Mouse (Mus musculus) kidney, postnatal 14 days (tissue): ENCODE data around the gene Gpat2.

Source experiments
- DNase-seq: peaks from one replicate; pipeline ENCODE4 v3.0.0; 2022; ENCODE audit warnings: mixed read lengths

Gpat2 gene

DNA sequence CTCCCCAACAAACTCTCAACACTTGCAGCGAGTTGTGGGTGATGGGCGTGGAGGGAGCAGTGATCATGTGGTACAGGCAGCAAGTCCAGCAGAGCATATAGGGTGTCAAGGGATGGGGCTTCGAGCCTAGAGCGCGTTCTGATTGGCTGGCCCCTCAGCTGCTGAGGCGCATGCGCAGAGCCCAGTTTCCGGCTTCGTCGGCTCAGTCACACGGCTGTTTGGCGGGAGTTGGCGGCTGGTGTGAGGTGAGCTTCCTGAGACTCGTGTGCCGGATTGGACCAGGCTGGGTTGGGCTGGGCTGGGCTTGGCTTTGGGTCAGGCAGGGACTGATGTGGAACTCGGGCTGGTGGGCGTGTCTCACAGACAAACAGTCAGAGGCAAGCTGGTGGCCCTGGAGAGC is at the start of gene Gpat2:
Gene Gpat2 (plus strand): TSS at position 223 of the 400 bp plus-strand sequence.
- no peak for DNase-seq

DNA sequence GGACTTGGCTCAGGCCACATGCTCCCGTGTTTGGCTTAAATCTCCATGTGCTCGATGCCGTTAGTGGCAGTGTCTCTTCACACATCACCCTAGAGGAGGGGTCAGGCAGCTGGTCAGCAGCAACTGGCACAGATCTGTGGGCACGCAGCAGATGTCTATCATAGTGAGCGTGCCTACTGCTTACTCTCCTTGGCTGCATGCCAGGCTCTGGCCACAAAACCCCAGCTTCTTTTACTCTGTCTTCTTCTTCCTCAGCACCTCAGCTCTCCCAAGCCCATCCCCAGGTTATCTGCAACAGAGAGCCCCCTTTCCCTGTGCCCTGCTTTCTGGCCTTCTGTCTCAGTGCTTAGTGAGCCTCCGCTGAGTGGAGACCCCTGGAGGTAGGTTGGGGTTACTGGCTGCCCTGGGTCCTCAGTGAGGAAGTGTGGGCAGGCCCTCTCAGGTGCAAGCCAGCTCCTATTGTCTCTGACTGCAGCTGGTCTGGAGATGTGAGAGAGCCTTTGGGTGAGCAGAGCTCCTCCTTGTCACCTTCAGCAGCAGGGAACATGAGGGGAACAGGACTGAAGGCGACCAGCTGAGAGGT is 49.1 kb upstream of the Gpat2 start:
- no peak for DNase-seq

DNA sequence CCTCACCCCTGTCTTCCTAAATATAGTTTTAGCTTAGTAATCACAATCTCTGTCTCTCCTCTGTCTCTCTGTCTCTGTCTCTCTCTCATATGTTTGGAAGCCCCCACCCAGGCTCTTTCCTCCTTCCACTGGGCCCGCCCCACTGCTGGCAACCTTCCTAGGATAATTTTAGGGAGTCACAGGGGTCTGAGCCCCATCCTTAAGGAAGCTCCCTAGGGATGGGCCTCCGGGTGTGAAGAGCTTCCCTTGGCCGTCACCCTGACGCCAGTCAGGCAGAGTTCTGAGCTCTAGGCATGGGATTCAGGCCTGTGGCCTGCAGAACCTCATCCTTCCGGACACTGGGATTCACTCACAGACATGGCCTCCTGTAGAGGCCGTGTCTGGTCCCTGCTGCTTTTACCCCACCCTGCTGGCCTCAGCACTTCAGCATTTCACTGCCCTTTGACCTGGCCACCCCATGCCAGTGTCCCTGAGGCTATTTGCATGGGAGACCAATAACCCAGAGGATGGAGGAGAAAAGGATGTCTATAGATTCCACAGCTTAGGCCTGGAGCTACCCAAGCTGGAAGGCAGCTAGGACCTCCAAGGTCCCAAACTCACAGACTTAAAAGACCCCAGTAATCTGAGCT is 48.5 kb upstream of the Gpat2 start:
- DNase-seq, result peak; percentile 45

DNA sequence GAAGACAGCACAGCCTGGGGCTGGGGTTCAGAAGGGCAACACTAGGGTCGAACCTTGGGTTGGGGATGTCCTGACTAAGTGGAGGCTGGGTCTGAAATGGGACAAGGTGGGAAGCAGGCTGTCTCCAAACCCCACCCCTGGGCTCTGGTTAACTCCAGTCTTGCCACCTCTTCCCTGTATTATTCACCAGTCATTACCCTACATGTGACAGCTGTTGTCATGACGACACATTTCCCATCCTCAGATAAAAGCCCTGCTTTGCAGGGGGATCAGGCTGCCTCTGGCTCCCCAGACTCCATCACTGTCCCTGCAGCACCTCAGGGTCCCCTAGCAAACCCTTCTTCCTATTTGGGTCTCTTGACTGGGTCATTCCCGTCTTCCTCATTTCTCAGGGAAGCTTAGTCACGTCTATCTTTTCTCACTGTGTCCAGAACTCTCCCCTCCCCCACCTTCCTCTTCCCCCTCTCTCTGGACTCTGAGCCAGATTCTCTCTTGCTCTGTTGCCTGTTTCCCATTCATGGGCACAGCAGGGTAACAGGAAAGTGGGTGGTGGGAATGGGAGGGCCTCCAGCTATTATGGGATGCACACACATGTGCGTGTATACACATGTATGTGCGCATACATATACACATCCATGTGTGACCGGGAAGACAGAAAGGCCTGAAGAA is 46.9 kb upstream of the Gpat2 start:
- no peak for DNase-seq

DNA sequence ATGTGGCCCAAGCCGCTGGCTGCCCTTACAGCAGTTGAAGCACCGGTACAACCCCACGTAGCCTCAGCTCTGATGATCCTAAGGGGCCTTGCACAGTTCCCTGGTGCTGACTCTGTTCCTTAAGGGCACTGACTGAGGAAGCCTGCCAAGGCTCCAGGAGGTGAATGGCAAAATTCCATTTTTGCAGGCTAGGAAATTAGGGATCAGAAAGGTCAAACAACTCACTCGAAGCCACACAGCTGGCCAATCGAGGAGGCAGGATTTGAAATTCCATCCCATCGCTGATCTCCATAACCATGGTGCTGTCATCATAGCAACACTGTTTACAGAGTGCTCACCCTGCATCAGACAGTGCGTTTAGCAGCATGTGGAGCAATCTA is 46.4 kb upstream of the Gpat2 start:
- DNase-seq, result peak; percentile 82

DNA sequence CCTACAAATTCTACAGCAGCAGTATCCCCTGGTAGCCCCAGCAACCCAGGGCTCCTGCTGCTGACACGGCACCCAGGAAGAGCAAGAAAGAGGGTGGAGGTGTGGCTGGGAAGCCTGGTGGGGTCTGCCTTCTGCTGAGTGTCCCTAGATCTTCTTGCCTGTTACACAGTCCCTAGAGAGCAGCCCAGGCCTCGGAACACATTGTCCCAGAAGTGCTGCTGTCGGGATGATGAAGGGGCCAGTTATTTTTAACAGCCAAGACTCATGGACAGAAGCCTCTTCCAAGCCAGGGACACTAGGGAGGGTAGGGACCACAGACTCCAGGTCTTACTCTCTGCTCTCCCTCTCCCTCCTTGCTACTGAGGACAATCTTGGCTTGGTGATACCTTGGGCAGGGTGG is 45.7 kb upstream of the Gpat2 start:
- DNase-seq, result peak; percentile 68

DNA sequence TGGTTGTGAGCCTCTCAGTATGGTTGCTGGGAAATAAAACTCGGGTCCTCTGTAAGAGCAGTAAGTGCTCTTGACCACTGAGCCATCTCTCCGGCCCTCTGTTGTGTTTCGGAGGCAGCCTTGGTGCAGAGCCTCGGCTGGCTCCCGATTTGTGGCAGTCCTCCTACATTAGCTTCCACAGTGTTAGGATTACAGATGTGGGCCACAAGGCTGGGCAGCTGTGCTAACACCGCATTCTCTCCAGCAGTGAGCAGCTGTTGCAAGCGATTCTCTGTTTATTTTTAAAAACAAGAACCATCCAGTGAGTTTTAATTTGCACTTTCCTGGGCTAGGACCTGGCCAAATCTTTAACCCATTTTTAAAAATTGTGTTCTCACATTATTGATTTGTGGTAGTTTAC is 41.1 kb upstream of the Gpat2 start:
- DNase-seq, result no peak

DNA sequence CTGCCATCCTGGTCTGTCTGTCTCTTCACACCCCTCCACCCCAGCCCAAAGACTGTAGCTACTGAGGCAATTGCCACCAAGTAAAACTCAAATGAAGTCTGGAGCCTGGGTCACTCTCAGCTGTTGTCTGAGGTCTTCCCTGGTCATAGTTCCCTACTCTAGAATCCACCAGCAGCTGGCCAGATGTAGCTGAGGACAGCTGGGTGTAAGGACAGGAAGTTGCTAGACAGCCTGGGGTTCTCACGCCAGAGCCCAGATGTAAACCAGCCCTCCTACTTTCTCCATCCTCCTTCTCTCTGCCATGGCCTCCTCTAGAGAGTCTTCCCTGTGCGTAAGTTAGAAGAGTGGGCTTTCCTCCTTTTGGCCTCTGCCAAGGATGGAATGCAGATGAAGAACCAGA is 37.5 kb upstream of the Gpat2 start:
- DNase-seq, result peak; percentile 43

DNA sequence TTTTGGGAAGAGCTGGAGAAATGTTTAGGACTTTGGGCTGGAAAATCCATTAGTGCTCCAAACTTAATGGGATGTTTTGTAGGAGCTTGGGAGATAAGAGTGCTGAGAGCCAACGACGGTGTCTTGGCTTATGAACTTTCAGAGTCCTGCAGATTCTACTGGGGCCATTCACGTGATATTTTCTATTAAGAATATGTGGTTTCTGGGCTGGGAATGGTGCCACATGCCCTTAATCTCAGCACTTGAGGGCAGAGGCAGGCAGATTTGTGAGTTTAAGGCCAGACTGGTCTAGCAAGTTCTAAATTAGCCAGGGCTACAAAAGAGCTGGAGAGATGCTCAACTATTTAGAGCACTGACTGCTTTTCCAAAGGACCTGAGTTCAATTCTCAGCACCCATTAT is 34.6 kb upstream of the Gpat2 start:
- peak; percentile 39 for DNase-seq

DNA sequence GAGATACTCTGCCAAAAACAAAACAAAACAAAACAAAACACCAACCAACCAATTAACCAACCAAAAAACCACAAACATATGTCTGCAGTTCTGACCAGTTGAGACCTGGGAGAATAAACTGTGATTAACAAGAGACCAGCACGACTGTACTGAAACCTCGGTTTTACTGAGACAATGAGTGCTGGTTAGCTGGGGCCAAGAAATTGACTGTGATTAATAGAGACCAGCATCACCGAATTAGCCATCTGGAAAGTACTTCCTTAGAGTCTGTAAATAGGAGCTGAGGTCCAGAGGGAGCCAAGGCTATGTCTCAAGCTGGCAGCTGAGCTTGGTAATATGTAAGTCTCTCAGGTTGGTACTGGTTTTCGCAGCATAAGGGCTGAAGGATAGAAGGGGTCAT is 34.2 kb upstream of the Gpat2 start:
- DNase-seq, result no peak

DNA sequence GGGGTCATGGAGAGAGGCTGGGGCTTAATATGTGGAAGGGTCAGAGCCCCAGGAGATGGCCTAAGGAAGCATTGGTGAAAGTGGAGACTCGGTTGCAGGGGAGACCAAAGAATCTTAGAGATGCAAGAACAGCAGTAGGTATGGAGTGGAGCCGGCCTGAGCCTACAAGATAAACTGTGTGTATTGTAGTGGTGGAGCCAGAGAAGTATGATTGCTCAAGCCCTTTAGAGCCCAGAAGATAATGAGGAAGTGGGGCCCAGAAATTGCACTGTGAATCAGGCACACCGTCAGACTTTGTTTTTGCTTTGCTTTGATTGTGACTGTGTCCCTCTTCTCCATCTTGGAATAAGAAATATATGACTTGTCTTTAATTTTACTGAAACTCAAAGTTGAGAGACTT is 33.7 kb upstream of the Gpat2 start:
- no peak for DNase-seq

DNA sequence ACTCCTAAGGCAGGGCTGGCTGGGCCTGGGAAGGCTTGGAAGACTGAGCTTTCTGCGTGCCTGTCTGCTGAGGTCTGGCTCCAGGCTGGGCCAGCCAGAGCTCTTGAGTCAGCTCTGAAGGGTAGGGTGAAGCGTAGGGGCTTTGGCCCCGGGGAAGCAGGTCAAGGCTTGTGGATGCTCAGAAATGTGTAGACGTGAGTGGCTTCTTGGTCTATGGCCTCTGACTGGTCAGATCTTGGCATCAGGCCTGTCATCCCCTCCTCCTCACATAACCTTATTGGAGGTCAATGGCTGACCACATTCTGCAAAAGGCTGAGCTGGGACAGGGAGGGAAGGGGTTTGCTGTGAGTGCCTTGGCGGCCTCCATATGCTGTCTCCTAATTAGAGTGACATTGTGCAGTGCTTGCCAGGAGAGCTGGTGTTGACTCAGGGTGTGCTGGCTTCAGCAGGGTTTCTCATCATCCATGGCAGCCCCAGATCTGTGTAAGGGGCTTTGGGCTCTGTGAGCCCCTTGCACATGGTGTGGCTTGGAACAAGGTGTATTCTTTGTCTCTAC is 30.3 kb upstream of the Gpat2 start:
- peak; percentile 51 for DNase-seq

DNA sequence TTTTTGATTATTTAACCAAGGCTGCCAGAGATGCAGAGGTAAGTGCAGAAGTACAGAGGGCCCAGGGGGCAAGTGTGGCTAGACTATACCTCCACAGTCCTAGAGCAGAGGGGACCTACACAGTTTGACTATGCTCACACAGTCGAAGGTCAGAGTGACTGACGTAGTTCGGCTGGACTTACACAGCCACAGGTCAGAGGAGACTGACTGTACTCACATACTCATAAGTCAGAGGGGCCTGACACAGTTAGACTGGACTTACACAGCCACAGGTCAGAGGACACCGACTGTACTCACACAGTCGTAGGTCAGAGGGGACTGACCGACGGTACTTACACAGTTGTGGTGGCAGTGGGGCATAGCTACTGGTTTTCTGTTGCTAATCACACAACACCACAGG is 26.3 kb upstream of the Gpat2 start:
- peak; percentile 12 for DNase-seq

DNA sequence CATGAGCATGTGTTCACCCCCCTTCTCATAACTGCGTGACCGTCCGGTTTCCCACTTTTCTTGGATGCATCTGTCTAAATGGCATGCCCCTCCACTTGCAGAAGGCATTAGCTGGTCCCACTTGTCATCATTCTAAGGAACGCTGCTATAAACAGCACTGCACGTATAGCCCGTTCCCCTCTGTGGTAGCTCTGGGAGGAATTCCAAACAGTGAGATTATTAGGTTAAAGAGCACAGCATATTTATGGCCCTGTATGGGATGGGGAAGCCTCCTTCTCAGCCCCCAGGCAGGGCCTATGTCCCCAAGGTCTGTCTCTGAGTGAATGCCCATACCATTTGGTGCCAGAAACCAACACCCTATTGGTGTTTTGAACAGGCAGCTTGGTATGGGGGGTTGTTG is 13.9 kb upstream of the Gpat2 start:
- no peak for DNase-seq

DNA sequence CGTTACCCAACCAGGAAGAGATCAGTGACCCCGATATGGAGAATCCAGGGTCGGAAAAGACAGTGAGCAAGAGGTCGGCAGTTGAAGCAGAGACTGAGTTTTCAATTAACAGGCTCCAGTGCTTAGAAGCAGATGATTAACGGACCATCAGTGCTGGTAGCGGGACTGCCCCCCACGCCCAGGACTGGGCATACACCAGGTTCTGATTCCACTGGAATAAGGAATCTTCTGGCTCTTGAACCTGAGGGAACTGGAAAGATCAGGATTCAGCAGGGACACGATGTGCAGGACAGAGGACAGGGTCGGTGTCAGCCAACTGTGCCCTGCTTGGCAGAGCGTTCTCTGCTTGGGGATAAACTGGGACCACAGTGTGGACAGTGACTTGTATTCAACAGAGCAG is 9.2 kb upstream of the Gpat2 start:
- DNase-seq, result peak; percentile 90

DNA sequence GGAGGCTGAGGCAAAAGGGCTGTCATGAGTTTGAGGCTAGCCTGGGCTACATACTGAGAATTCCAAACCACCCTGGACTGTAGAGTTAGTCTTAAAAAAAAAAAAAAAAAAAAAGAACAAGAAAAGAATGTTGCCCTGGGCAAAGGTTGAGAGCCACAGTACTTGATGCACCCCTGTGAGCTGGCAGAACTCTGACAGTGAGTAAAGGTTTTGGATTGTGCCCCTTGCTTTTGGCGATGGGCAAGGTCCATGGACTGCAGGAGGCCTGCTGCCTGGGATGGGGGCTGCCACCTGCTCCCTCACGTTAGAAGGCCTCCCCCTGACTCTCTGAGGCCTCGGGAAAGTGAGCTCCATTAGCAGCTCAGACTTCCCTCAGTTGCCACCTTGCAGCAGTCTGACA is 8.3 kb upstream of the Gpat2 start:
- DNase-seq, result peak; percentile 82

DNA sequence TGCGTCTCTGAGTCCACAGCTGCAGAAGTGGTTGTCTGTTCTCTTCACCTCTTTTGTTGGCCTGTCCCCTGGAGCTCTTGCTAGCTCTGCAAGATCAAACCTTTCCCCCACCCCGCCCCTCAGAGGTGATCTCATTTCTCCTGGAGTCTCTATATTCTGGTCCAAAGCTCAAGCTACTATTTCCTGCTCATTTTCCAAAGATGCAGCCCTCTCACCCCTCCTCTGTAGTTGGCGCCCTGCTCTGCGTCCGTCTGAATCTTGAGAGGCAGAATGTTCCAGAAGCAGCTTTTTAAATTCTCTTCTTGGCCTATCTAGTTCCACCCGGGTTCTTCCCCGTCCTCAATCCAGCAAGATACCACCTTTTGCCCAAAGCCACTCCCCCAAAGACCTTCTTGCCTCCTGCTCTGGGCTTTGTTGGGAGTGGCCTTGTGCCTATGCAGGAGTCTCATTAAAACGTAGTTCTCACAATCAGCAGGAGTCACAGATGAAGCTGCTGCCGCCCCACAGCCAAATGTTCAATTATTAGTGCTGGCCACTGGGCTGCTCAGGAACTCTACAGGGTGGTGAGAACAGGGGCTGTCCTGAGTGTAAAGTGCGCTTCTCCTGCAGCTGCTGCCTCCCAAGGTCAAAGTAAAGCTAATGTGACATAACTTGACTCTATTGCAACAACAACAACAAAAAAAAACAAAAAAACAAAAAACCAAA is 6.6 kb upstream of the Gpat2 start:
- peak; percentile 67 for DNase-seq

DNA sequence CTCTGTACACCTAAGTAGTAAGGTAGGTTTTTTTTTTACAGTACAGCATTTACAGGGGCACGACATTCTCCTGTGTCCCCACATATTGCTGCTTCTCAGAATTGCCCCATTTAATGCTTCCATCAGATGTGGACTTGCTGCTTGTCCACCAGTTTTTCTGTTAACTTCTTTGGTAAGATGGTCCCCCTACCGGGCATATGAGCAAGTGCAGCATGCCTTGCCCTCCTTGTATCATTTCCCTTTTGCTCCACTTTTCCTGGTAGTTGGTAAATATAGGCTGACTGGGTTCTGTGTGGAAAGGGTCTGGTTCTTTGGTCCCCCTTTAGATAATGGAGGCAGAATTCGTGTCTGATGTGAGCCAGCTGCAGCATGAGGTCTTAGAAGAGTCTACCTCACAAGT is 5.2 kb downstream of the Gpat2 start:
- DNase-seq, result peak; percentile 73

DNA sequence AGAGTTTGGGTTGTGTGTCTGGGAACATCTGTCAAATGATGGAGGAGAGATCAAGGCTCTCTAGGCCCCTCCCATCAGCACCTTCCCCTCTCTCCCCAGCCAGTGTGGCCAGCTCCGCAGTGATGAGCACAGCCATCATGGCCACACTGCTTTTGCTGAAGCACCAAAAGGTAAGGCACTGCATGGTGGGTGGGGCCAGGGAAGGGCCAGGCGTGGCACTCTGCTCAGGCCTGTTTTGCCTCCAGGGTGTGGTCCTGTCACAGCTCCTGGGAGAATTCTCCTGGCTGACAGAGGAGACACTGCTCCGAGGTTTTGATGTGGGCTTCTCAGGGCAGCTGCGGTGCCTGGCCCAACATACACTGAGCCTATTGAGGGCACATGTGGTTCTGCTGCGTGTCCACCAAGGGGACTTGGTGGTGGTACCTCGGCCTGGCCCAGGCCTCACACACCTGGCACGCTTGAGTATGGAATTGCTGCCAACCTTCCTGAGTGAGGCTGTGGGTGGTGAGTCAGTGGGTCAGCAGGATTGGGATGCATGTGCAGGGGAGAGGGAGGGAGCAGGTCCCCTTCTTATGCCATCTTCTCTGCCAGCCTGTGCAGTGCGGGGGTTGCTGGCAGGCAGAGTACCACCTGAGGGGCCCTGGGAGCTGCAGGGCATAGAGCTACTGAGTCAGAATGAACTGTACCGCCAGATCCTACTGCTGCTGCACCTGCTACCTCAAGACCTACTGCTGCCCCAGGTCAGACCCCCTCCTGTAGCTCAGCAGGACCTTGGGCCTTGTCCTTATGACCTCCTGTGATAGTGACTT is 8.7 kb downstream of the Gpat2 start:
- no peak for DNase-seq

DNA sequence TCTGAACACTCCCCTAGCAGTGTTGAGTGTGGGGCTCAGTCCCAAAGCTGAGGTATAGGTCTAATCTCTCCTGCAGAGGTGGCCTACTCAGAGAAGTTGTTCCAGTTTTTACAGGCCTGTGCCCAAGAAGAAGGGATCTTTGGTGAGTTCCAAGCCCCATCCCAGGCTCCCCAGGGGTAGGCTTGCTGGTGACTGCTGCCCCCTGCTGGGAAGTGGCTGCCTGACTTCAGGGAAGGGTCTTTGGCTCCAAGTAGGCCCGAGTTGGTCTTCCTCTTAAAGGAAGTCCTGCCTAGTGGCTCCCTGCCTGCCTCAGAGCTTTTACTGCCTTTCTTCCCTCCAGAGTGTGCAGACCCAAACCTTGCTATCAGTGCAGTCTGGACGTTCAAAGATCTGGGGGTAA is 10.1 kb downstream of the Gpat2 start:
- DNase-seq, result peak; percentile 42

DNA sequence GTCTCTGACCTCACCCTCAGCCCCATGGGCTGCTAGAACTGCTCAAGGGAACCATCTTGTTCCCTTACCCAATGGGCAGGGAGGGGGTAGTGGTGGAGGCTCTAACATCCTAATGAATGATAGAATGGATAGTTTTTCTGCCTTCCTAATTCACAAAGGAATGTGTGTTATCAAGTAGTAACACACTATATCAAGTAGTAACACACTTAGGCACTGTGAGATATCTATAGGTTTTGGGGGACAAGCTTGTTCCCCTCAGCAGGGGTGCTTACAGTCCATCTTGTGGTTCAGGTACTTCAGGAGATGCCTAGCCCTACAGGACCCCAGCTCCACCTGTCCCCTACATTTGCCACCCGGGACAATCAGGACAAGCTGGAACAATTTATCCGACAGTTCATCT is 10.6 kb downstream of the Gpat2 start:
- no peak for DNase-seq

DNA sequence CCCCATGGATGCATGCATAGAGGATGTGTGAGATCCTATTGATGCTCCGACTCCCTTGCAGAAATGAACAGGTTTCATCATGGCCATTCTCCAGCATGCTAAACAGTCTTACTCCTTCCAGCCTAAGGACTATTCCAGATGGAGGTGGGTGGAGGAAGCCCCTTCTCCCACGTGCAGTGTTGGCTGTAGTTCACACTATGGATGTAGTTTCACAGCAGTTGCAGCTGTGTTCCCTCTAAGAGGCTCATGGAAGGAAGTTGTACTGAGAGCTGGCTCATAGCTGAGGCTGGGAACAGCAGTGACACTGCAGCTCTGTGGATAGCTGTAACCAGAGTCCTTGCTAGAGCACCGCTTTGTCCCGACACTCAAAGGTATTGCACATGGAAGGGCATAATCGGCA is 12.7 kb downstream of the Gpat2 start:
- DNase-seq, result no peak
